Mouse (Mus musculus) heart, adult 2 months (tissue): Measurements from ENCODE around the gene Daam1.

Experiments used
- CTCF ChIP-seq: fragments of 200-600 bp; IDR thresholded peaks from 2 replicates; pipeline ENCODE4 v1.8.1; 2022; ENCODE audit warnings: antibody characterized with exemption, mild to moderate bottlenecking, moderate library complexity
- EP300 ChIP-seq: fragments of 200-500 bp; IDR thresholded peaks from 2 replicates; pipeline ENCODE4 v1.6.1; 2011; ENCODE audit warnings: low read depth, low read length, control low read depth; ENCODE audit not compliant: insufficient read depth
- POLR2A ChIP-seq: fragments of 200-500 bp; IDR thresholded peaks from 2 replicates; pipeline ENCODE4 v1.6.1; 2011; ENCODE audit warnings: mild to moderate bottlenecking, low read depth, low read length, control low read depth; ENCODE audit not compliant: insufficient read depth

GRCm38 (mm10) chr12:71788791-71789190, 42.1 kb upstream of the Daam1 start:
- no peak for TF ChIP-seq CTCF
- no peak for TF ChIP-seq POLR2A
- TF ChIP-seq EP300: no peak
